Mouse (Mus musculus) limb, embryonic 10.5 days (tissue): Measurements from ENCODE around the gene Baz2b. TPM values are rescaled to one million over a fixed set of nuclear protein-coding genes. Genes with fewer than 3 reads are reported as not detected.
"Not testable (repeated sequence)": the region's sequence is repeated elsewhere in the genome, so short reads cannot be mapped to it uniquely, and the experiment has no call there.

ENCODE experiments used
- DNase-seq: peaks from one replicate; pipeline ENCODE4 v3.0.0-alpha.2; 2017; ENCODE audit warnings: low spot score
- H3K27ac ChIP-seq: fragments of 300-500 bp; sonication (generic); 2 replicates; pipeline ENCODE4 v1.5.1; 2016; ENCODE audit warnings: mild to moderate bottlenecking
- H3K27me3 ChIP-seq: fragments of 300-500 bp; sonication (generic); 2 replicates; pipeline ENCODE4 v1.6.1; 2016; ENCODE audit warnings: low read depth, mild to moderate bottlenecking; ENCODE audit not compliant: poor library complexity, severe bottlenecking
- H3K36me3 ChIP-seq: fragments of 300-500 bp; sonication (generic); 2 replicates; pipeline ENCODE4 v1.6.1; 2016; ENCODE audit warnings: mild to moderate bottlenecking, moderate library complexity
- H3K4me1 ChIP-seq: fragments of 300-500 bp; sonication (generic); 2 replicates; pipeline ENCODE4 v1.6.1; 2016
- H3K4me3 ChIP-seq: fragments of 300-500 bp; sonication (generic); 2 replicates; pipeline ENCODE4 v1.5.1; 2016; ENCODE audit warnings: mild to moderate bottlenecking, moderate library complexity
- H3K9me3 ChIP-seq: fragments of 300-500 bp; sonication (generic); replicated peaks from 2 replicates; pipeline ENCODE4 v1.6.1; 2016; ENCODE audit warnings: mild to moderate bottlenecking
- WGBS: fragments of 180-500 bp; shearing (Covaris S2); methylation state at CpG from one replicate; pipeline ENCODE4 v1.1.7; 2016; 5-methylcytosine and 5-hydroxymethylcytosine counted together
- polyA plus RNA-seq: library from polyadenylated mRNA; unstranded; fragments of >200 nt; fragmentation: Nextera tagmentation; extraction: Ambion mirVana; gene quantifications from 2 replicates; pipeline ENCODE4 v1.2.1, GENCODE M21; 2016

Gene Baz2b
- polyA plus RNA-seq, 1 experiment from 2014 or later: 58.8 TPM

GRCm38 (mm10) chr2:60143383-60143782 lies 66.3 kb downstream of the Baz2b start:
- no peaks in the 10 kb centered on the region for H3K9me3 ChIP-seq
- H3K27me3 ChIP-seq: no peaks in the 10 kb centered on the region
- H3K4me3 ChIP-seq: no peak overlapping the region
- peaks cover 20% of the 10 kb centered on the region for H3K4me1 ChIP-seq
- WGBS: 59% methylated on average over 5 of the region's 5 CpGs
- DNase-seq: no peak
- H3K27ac ChIP-seq: no peak overlapping the region
- H3K36me3 ChIP-seq: no peaks in the 10 kb centered on the region

- no peak for DNase-seq
- Histone ChIP-seq H3K27ac (no peak overlapping the region), H3K27me3 (no peaks in the 10 kb centered on the region), H3K4me1 (peaks cover 20% of the 10 kb centered on the region), H3K36me3 (no peaks in the 10 kb centered on the region), H3K9me3 (no peaks in the 10 kb centered on the region), H3K4me3 (no peak overlapping the region)
- 83% methylated on average over 2 of the region's 2 CpGs for WGBS
Measured at GRCm38 (mm10) chr2:60142281-60142680, 67.4 kb downstream of the Baz2b start.

GRCm38 (mm10) chr2:60138751-60139162 lies 70.9 kb downstream of the Baz2b start:
- WGBS: 65% methylated on average over 7 of the region's 7 CpGs
- no peak for DNase-seq
- no peaks in the 10 kb centered on the region for H3K9me3 ChIP-seq
- H3K27me3 ChIP-seq: no peaks in the 10 kb centered on the region
- H3K27ac ChIP-seq: no peak overlapping the region
- no peak overlapping the region for H3K4me3 ChIP-seq
- H3K36me3 ChIP-seq: no peaks in the 10 kb centered on the region
- peaks cover 2% of the 10 kb centered on the region; the same call in 1 of the 2 replicates for H3K4me1 ChIP-seq

GRCm38 (mm10) chr2:60135796-60136195 lies 73.8 kb downstream of the Baz2b start:
- Histone ChIP-seq H3K9me3 (no peaks in the 10 kb centered on the region), H3K4me1 (peaks cover 19% of the 10 kb centered on the region), H3K36me3 (no peaks in the 10 kb centered on the region), H3K4me3 (no peak overlapping the region), H3K27me3 (no peaks in the 10 kb centered on the region), H3K27ac (no peak overlapping the region)
- WGBS: 69% methylated on average over 2 of the region's 2 CpGs
- no peak for DNase-seq

GRCm38 (mm10) chr2:60134958-60135357 lies 74.7 kb downstream of the Baz2b start:
- H3K9me3 ChIP-seq, H3K36me3 ChIP-seq, H3K27me3 ChIP-seq, H3K27ac ChIP-seq, H3K4me3 ChIP-seq, DNase-seq: not testable (repeated sequence)
- peaks cover 19% of the 10 kb centered on the region for H3K4me1 ChIP-seq
- WGBS: 91% methylated on average over 7 of the region's 7 CpGs

DNA sequence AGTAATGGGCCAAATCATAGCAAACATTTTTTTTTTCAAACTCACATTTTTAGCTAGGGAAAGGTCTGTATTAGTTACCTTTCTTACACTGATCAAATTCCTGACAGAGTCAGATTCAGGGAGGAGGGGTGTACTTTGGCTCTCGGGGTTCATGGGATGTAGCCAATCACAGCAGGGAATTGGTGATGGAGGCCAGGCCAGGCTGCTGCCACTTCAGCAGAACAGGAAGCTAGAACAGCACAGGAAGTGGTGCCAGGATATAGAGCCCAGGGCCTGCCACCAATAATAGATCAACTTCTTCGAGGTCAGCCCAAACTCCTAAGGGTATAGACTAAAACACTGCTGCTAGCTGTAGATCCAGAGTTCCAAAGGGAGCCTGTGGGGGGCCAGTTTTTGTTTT lies 76.6 kb downstream of the Baz2b start:
- Histone ChIP-seq H3K4me1 (peaks cover 19% of the 10 kb centered on the region), H3K9me3 (no peaks in the 10 kb centered on the region), H3K27me3 (no peaks in the 10 kb centered on the region), H3K4me3 (no peak overlapping the region), H3K36me3 (no peaks in the 10 kb centered on the region), H3K27ac (peak overlapping the region; percentile 40; the same call in 1 of the 2 replicates)
- 80% methylated on average over 2 of the region's 2 CpGs for WGBS
- DNase-seq: no peak

DNA sequence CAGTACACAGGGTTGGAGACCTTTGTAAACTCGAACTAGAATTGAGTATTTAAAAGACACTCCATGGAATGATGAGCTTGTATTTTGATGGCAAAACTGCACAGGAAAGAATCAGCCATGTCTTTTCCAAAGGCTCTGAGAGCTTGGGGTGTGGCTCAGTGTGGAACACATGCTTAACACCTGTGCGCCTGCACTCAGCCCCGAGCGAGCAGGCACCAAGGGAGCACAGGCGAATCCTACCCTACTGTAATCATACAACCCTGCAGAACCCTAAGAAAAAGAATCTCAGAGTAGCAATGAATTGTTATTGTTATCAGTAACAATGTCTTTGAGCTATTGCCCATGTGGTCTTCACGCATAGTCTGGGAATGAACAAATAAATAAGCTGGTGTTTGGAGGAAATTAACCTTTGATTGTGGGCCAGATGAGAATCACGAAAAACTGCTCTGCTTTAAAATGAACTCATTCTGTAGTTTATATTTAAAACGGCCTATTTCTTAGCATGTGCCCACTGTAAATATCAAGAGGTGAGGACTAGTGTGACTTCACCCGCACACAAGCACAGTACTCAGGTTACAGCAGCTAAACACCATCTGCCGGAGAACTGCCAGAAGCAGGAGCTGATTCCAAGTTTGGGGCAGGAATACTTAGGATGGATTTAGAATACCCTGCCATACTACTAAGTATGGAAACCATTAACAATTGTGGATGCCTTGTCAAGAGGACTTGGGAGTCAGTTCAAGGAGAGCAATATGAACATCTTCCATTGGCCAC lies 77.2 kb downstream of the Baz2b start:
- Histone ChIP-seq H3K27ac (no peak overlapping the region; the same call in 1 of the 2 replicates), H3K4me3 (no peak overlapping the region), H3K27me3 (no peaks in the 10 kb centered on the region), H3K36me3 (no peaks in the 10 kb centered on the region), H3K9me3 (no peaks in the 10 kb centered on the region), H3K4me1 (peaks cover 19% of the 10 kb centered on the region)
- no peak for DNase-seq
- 62% methylated on average over 10 of the region's 10 CpGs for WGBS

DNA sequence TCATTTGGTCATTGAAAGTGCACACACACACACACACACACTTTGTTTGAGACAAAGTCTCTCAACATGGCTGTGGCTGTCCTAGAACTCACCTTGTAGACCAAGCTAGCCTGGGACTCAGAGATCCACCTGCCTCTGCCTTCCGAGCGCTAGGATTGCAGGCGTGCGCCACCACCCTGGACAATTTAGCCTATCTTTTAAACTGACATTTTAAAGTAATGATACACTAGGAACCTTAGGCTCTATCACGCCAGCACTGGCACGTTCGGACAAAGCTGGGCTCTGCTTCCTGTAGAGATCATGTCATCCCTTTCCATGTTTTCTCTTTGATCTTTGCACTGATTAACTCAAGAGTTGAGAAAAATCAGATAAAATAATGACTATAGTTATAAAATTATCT lies 81.0 kb downstream of the Baz2b start:
- 93% methylated on average over 7 of the region's 7 CpGs for WGBS
- Histone ChIP-seq H3K9me3 (no peaks in the 10 kb centered on the region), H3K27me3 (no peaks in the 10 kb centered on the region), H3K36me3 (no peaks in the 10 kb centered on the region), H3K4me3 (no peak overlapping the region), H3K27ac (no peak overlapping the region), H3K4me1 (peaks cover 30% of the 10 kb centered on the region)
- DNase-seq: no peak

DNA sequence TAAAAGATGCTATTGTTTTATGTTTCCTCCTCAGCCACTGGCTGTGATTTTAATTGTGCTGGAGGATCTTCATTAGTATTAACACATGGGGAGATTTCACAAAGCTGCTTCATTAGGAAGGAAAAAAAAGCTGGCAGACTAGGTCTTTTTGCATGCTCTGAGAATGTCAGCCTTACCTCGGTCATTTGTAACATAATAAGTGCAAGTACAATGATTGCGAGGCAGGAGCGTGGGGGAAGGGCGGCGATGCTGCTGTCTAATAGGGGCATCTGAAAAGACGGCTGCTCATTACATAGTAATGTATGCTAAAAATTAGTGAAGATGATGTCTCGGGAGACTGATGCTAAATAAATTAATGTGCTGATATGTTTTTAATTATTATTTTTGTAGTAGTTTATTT lies 82.8 kb downstream of the Baz2b start:
- H3K27ac ChIP-seq: peak overlapping the region; percentile 23; the same call in 1 of the 2 replicates

DNA sequence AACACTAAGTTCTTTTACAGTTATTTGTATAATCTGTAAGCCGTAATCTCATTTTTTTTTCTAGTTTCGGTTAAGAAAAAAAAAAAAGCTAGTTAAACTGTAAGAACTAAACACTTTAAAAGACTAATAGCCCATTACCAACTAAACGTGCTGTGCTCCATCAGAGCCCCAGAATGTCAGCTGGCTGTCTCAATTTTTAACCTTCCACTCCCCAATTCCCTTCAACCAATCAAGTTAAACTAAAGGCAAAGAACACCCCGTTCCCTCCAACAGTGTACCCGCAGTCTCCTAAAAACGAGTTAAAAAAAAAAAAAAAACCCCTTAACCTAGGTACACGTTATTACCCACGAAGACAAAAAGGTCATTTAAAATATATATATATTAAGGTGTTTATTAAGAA lies 83.3 kb downstream of the Baz2b start:
- Histone ChIP-seq H3K4me3 (peak overlapping the region; percentile 97), H3K4me1 (peaks cover 31% of the 10 kb centered on the region), H3K36me3 (no peaks in the 10 kb centered on the region), H3K27ac (peak overlapping the region; percentile 100), H3K27me3 (no peaks in the 10 kb centered on the region), H3K9me3 (no peaks in the 10 kb centered on the region)
- no peak for DNase-seq
- WGBS: 7% methylated on average over 8 of the region's 8 CpGs

More for the DNA sequence above, 82.8 kb downstream of the Baz2b start:
- Histone ChIP-seq H3K9me3 (no peaks in the 10 kb centered on the region), H3K27me3 (no peaks in the 10 kb centered on the region), H3K4me1 (peaks cover 28% of the 10 kb centered on the region), H3K4me3 (peak overlapping the region; percentile 97), H3K36me3 (no peaks in the 10 kb centered on the region)
- WGBS: 19% methylated on average over 7 of the region's 7 CpGs
- DNase-seq: no peak

GRCm38 (mm10) chr2:60125049-60126004 lies 84.3 kb downstream of the Baz2b start:
- peaks cover 40% of the 10 kb centered on the region for H3K4me1 ChIP-seq
- no peaks in the 10 kb centered on the region for H3K36me3 ChIP-seq
- no peaks in the 10 kb centered on the region for H3K9me3 ChIP-seq
- H3K27ac ChIP-seq: peak overlapping the region; percentile 100
- no peaks in the 10 kb centered on the region for H3K27me3 ChIP-seq
- H3K4me3 ChIP-seq: peak overlapping the region; percentile 97
- peak; percentile 83 for DNase-seq
- under 1% methylated on average over 71 of the region's 83 CpGs for WGBS

DNA sequence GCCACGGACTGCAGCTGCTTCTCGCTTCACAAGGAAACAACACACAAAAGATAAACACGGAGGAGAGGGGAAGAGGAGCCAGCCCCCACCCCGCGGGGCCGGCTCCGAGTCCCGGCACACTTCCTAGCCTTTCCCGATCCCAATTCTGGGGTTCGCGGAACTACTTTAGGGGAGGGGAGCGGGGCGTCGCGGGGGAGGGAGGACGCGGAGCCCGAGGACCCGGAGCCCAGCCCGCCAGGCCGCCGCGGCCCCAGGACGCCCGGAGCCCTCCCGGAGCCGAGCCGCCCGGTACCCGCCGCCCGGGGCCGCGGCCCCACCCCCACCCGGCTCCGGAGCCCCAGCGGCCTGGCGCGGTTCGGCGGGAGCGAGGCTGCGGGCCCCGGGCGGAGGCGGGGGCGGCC lies 85.0 kb downstream of the Baz2b start:
- H3K27me3 ChIP-seq: no peaks in the 10 kb centered on the region
- H3K4me1 ChIP-seq: peaks cover 45% of the 10 kb centered on the region
- H3K27ac ChIP-seq: peak overlapping the region; percentile 100
- no peaks in the 10 kb centered on the region for H3K36me3 ChIP-seq
- no peaks in the 10 kb centered on the region for H3K9me3 ChIP-seq
- peak; percentile 80 for DNase-seq
- WGBS: under 1% methylated on average over 47 of the region's 47 CpGs
- H3K4me3 ChIP-seq: peak overlapping the region; percentile 97
